Mouse (Mus musculus): ENCODE measurements around the gene Il1r1. TPM values are rescaled to one million over a fixed set of nuclear protein-coding genes. Genes with fewer than 3 reads are reported as not detected.

Il1r1 gene
- total RNA-seq, 2 experiments from 2014 or later: 7.5 to 7.9 TPM

DNA sequence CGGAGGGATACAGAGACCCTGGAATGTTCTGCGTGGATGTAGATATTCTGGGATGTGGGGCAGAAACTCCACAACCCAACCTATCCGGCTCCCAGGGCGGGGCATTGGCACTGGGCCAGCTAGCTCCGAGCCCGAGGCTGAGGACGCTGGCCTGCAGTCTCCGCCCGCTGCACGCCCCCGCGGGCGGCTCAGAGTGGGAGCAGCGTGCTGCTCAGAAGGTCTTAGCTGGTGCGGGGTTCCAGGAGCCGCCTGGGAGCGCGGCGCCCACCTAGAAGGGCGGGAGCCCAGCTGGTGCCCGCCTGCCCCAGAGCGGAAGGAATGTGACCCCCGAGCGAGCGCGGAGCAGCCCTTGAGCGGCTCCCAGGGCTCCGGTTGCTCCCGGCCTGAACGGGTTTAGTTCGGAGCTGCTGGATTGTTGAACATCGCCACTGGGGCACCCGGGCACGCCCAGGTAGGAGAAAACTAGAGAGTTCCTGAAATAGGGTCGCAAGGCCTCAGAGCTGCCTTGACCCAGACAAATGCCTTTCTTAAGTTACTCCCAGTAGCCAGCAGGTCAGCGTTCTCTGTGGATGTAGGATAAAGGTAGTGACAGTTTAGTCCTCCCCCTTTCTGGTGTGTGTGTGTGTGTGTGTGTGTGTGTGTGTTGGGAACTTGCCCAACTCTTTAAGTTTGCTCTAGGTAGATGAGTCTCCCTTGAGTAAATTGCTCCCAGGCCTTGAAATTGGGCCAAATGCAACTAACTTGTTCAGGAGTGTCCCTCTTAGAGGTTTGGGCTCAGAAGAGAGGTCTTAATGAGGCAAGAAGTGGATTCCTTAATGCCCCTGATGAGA lies 41.8 kb downstream of the Il1r1 start:
- DNase-seq: peak; percentile 87 to 91
- intact Hi-C loops (cut with DNase I): loop anchor here (5.0 kb wide), 2 partner anchors 94 to 149 kb away; no protein-coding TSS in a partner anchor

DNA sequence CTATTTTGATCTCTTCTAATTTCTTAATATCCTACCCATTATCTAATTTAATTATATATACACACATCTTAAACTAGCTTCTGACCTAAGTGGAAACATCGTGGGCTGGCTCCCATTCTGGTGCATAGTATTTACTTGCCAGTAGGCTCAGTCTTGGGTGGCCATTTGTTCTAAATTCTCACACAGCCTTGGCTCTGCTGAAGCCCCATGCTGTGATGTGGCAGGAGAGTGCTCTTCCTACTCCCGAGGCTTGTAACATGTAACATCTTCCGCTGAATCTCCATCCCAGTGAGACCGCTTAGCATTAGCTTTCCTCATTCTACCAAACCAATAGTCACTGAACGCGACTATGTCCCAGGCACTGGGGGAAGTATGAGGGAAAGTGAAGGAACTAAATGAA lies 43.0 kb downstream of the Il1r1 start:
- DNase-seq: no peak
- intact Hi-C loops (cut with DNase I): loop anchor here (5.0 kb wide), 2 partner anchors 96 to 151 kb away; no protein-coding TSS in a partner anchor

DNA sequence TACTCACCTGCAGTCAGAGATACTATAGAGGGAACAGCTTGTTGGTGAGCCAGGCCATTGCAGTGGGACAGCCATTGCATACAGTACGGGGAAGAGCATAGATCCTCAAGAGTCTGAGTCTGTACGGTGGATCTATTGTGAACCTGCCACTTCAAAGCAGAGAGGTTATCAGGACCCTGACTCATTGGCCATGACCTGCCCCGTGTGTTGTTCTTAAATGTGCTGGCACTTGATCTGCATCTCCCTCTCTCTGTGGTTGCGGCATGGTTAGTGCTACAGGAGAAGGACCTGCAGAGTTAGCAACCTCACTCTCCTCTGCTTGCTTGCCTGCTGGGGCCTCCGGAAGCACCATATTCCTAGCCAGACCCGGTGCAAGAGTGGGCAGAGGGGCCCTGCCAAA lies 43.7 kb downstream of the Il1r1 start:
- intact Hi-C loops (cut with DNase I): loop anchor here (5.0 kb wide), 2 partner anchors 96 to 151 kb away; no protein-coding TSS in a partner anchor
- no peak for DNase-seq

DNA sequence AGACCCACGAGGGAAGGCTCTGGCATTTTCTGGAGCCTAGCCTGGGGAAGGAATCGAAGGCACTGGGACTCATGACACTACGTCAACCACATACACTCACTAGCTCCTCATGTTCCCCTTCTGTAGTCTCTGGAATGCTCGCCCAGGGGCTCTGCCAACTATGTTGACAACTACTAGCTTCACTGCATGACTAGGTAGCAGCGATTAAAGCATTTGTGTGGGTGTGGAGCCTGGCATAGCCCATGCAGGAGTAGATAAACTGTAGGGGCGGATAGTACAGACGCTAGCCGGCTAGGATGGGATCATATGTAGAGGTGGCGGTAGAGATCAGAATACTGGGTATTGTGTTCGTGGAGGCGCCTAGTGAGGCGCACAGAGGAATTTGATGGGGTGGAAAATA lies 45.5 kb downstream of the Il1r1 start:
- DNase-seq: no peak
- intact Hi-C loops (cut with DNase I): no loop called here

DNA sequence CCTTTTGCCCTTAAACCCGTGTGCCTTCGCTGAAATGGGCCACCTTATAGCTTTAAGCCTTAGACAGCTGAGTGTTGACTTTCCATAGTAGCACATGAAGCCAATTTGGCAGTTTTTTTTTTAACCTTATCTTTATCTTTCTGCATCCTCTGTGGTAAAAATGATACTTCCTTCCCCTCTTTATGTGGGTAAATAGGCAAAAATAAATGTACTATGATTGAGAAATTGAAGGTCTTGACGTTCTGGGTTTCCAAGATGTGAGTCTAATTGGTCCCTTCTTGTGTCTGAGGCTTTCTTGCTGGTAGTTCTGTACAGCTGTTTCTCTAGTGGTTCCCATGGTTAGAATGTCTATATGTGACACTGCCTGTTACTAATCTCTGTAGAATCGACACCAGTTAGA lies 46.2 kb downstream of the Il1r1 start:
- intact Hi-C loops (cut with DNase I): no loop called here
- no peak for DNase-seq

DNA sequence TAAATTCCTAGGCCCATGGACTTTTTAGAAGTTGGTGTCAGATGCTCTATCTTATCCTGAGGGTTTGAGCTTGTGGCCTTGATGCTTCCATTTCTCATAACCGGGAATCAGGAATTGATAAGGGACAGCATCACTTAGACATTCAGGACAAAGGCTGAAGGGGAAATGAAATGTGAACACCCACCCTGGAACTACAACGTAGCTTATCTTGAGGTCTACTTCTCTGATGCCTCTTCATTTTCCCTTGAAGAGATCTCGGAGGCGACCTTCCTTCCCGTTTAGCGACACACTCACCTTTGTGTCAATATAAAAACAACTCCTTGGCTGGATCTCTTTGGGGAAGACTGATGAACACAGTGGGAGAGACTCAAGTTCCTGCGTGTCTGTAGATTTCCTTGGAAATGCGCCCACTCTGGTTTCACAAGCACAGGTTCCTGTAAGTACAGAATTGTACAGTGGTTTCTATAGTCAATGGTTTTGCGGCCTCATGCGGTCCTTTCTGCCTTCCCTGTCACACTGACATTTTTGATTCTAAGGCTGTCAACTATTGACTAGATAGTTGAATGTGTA lies 46.7 kb downstream of the Il1r1 start:
- intact Hi-C loops (cut with DNase I): no loop called here

DNA sequence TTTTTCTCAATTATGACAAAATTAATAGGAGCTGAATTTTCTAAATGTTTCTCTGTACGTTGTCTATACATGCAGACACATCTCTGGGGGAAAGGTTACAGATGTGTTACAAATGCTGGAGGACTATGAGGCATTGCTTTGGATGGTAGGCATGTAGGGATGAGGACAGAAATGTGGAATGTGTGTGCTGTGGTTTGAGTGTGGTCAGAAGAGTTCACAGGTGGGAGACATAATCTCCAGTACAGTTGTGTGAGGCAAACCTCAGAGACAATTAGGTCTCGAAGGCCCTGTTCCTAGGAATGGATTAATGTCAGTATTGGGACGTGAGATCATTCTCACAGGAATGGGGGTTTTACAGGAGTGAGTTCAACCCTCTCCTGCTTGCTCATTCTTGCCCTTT lies 47.3 kb downstream of the Il1r1 start:
- DNase-seq: no peak
- intact Hi-C loops (cut with DNase I): no loop called here

More for the DNA sequence above, 46.7 kb downstream of the Il1r1 start:
- DNase-seq: no peak

DNA sequence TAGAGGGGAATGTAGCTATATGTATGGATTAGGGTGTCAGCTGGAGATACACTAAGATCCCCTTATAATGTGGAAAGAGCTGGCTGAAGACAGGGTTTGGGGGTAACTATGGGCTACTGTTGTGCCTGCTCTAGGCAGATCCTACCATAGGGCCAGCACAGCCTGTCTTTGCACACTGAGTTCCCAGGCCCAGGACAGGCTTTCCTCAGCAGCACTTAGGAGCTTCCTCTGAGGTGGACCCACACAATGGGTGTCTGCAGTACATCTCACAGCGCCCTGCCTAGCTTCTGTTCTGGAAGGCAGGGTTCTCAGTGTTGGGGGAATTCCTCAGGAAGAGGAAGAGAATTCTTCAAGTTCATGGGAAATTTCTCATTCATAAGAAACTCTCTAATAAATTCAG lies 48.6 kb downstream of the Il1r1 start:
- intact Hi-C loops (cut with DNase I): no loop called here
- DNase-seq: no peak

DNA sequence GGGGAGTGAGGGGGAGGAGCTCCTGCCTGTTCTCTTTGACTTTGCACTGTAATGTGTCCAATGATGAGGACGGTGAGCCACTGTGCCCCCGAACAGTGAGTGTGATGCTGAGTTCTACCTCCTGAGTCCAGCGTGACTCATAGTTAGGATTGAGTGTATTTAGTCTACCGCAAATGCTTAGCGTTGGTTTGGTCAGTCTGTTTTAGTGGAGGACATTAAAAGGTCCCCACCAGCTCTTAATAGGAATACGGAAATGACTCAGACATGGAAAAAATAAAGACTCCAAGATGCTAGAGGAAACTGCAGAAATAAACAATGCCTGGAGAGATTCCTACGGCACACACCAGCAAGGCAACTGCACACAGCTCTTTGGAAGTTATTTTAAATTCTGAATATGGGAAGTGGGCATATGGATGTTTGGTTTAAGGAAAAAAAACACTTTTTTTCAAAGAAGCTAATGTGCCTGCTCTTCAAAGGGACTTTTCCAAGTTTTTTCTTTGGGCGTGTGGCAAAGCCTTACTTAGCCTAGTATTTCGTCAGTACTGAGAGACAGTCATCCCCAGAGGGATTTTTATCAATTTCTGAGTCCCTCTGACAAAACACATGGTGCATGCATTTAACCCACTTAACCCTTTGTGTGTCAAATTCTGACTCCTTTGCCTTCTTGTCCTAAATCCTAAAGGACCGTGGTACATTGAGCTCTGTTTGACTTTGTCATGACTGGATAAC lies 50.6 kb downstream of the Il1r1 start:
- peak in 1 of 2 experiments; percentile 18 for DNase-seq
- intact Hi-C loops (cut with DNase I): no loop called here

DNA sequence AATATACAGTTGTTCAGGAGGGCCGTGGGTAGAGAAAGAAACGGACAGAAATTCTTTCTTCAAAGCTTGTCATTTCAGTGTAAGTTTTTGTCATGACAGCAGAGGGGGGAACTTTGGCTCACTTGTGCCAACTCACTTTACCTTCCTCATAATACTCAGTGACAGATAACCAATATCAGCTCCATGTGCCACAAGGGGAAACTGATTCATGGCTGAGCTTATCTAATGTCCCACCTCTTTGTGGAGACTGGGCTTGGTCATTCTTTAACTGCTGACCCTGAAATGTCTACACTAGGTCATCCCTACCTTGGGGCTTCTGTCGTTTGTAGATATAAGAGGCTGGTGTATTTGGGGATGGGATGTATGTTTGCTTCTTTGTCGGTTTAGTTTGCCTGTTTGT lies 53.1 kb downstream of the Il1r1 start:
- intact Hi-C loops (cut with DNase I): no loop called here
- DNase-seq: no peak

DNA sequence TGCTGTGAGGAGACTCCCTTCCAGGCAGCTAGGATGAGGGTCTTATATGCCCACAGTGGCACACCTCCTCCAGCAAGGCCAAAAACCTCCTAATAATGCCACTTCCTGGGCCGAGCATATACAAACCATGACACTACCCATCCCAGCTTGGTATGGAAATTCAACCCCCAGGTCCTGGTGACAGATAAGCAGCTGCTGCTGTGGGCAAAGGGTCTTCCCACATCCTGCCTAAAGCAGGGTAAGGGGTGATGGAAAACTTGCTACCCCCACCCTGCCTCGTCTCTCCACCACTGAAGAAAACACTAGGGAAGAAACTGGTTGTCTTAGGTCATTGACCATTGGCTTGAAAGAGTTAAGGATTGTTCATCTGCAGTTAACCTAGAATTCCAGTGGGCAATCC lies 53.8 kb downstream of the Il1r1 start:
- intact Hi-C loops (cut with DNase I): no loop called here
- no peak for DNase-seq

DNA sequence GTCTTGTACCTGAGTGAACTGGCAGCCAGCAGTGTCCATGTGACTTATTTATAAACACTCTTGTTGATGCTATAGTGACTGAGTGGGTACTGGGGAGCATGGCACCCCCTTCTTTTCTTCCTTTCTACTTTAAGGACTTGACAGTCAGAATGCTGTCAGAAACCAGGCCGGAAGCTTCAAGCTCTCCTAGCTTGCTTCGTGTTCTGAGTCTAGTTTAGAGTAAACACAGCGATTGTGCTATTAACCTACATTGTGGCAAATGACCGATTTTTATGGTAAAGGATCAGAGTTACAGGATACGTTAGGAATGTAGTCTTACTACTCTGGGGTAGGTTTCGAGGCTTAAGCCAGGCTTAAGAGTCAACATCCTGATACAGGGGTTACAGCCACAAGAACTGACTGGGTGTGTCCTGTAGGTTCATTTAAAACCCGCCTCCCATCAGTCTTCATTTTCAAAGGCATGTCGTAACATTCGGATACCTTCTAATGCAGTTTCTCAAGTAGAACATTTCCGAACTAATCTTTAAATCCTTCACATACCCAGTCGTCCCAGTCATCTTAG lies 54.4 kb downstream of the Il1r1 start:
- intact Hi-C loops (cut with DNase I): no loop called here
- no peak for DNase-seq

DNA sequence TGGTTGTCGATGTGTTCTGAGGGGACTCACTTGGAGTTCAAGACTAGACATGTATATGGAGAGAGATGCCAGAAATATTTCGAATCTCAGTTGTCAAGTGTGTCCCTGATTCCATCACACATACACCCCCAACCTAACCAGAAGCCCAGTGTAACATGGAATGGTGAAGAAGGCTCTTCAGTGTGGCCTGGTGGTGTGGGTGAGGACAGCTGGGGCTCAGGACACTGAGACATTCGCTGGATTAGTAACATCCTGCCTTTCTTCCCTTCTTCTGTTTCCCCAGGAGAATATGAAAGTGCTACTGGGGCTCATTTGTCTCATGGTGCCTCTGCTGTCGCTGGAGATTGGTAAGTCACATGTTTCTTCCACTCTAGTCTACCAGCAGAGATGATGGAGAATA lies 57.1 kb downstream of the Il1r1 start:
- intact Hi-C loops (cut with DNase I): loop anchor here (5.0 kb wide), 1 partner anchor 40 kb away; the partner anchor contains the start of gene Il1rl2
- DNase-seq: no peak

DNA sequence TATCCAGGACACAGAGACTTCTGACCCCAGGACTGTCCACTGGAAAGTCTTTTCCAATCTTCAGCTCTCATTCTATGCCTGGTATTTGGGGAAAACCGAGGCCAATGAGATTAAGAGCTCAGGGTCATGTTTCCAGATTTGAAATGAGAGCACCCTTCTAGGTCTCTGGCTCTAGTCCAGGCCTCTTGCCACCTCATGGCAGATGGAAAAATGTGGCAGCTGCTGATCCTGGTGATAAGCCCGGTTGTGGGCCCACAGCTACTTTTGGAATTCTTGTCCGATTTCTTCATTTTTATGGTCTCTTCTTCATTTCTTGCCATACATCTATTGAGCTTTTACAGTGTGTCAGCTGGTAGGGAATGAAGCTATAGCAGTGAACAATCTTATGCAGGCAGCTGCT lies 57.5 kb downstream of the Il1r1 start:
- intact Hi-C loops (cut with DNase I): loop anchor here (5.0 kb wide), 1 partner anchor 40 kb away; the partner anchor contains the start of gene Il1rl2

DNA sequence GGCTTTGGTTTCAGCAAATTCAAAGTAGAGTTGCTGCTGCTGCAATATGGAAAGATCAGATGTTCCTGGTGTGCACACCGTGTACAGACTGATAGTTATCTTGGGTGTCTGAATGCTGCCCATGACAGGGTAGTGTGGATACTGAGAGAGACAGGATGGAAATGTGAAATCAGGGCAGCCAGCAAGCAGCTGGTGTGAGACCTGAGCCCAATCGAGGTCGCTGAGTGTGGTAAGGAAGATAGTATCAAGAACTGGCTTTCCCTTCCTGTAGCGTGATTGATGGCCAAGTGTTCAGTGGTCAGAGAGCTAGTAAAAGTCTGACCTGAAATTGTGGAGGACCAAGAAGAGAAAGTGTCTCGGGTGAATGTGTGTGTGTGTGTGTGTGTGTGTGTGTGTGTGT lies 59.1 kb downstream of the Il1r1 start:
- no peak for DNase-seq
- intact Hi-C loops (cut with DNase I): loop anchor here (5.0 kb wide), 1 partner anchor 38 kb away; the partner anchor contains the start of gene Il1rl2

More for the DNA sequence above, 57.5 kb downstream of the Il1r1 start:
- DNase-seq: no peak

DNA sequence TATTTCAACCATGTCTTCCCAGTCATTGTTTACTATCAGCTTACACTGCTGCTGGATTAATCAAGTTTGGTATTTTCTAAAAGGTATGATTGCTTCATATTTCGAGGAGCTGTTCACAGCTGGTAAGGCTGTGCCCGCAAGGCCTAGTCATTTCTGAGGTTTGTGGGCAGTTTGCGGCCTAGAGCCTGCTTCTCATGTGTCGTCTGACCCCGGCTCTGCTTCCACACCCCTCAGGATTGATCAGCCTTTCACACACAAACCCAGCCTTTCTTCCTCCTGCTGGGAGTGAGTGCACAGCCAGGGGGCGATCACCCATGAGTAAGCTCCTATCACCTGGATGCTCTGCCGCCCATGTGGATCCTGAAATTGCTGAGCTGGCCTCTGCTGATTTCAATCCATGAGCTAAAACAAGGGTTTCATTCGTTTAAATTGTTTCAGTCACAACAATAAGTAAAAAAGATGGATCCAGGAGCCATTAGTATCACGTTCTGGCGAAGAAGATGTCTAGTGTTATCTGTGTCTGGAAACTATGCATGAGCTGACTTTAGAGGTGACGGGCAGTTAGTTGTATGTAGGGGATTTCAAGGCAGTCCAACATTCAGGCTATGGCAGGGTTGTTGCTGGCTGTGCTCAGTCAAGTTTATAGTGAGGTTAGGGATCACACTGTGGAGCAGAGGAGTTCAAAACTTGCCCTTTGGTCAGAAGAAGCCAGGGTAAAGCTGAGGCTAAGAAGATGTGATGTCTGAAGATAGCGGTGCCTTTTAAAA lies 65.8 kb downstream of the Il1r1 start:
- intact Hi-C loops (cut with DNase I): no loop called here
- no peak for DNase-seq

DNA sequence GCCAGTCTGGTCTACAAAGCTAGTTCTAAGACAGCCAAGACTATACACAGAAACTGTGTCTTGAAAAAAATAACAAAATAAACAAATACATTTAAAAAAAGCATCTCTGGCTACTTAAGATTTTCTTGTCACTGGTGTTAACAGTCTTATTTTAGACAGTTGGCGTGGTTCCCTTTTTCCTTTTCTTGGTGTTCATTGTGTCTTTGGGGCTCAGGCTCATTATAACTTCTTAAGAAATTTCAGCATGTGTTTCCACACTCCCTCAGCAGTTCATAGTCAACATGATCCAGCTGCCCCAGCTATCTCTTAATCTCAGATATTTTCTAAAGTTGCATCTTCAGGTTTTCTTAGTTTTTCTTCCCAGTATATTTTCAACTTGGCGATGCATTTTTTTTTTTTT lies 67.4 kb downstream of the Il1r1 start:
- intact Hi-C loops (cut with DNase I): no loop called here
- DNase-seq: no peak

DNA sequence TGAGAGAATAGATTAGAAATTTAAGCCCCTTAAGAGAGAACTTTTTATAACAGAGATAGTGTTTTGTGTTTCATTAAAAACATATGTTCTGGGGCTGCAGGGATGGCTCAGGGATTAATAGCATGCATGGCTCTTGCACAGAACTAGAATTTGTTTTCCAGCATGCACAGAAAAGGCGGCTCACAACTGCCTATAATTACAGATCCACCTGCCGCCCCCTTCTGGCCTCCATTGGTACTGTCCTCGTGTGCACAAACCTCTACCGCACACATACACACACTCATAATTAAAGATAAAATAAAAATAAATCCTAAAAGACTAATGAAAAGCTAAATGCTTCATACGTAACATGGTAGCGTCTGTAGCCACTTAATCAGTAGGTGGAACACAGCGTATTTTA lies 69.0 kb downstream of the Il1r1 start:
- DNase-seq: no peak
- intact Hi-C loops (cut with DNase I): no loop called here

DNA sequence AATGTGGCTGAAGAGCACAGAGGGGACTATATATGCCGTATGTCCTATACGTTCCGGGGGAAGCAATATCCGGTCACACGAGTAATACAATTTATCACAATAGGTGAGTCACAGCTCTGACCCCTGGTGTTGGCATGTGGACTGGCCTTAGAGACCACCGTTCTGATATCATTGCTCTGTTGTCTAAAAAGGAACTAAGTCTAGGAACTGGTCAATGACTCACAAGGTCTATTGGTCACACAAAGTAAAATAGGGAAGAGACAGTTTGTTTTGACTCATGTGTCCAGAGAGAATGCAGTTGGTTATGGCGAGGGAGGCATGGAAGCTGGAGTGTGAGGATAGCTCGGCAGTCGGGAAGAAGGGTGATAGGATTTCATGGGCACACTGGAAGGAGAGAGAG lies 69.9 kb downstream of the Il1r1 start:
- intact Hi-C loops (cut with DNase I): no loop called here
- DNase-seq: no peak

DNA sequence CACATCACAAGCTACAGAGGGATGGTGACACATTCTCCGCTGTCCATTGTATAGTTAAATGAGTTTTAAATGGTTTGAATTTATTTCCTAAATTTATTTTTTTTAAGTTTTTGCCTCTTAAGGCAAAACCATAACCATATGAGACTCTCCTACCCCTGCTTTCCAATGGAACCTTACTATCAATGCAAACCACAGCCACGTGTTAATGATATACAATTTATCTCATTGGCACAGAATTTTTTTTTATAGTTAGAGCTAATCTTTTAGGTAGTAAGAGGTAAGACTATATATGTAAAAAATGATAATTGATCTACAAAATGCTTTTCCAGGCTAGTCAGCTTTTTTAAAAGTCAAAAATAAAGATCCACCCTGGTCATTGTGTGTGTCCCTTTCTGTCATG lies 73.2 kb downstream of the Il1r1 start:
- no peak for DNase-seq
- intact Hi-C loops (cut with DNase I): no loop called here
